Mouse (Mus musculus): Measurements from ENCODE around the gene Tnfrsf21.

- TF ChIP-seq CTCF (IDR thresholded peaks at IDR 0.05; ENCODE audit: control insufficient read depth, insufficient read depth, insufficient replicate concordance, low read depth, low read length) = no peak
- no peak for TF ChIP-seq POLR2A (IDR thresholded peaks at IDR 0.05; ENCODE audit: control insufficient read depth, low read depth, low read length)
These were observed 100.4 kb downstream of the Tnfrsf21 start for GRCm38 (mm10) chr17:43116748-43117147.

Measured in testis, adult 2 months (tissue).